Mouse (Mus musculus) midbrain, embryonic 12.5 days (tissue): ENCODE data around the gene Sorbs2. TPM values are rescaled to one million over a fixed set of nuclear protein-coding genes. Genes with fewer than 3 reads are reported as not detected.

Experiments used
- ATAC-seq: fragments of 200-750 bp; cut with Nextera tagmentation; 2 replicates; pipeline ENCODE4 v1.8.0; 2017; ENCODE audit warnings: low read depth, moderate TSS enrichment, moderate library complexity; ENCODE audit not compliant: low FRiP score
- H3K27ac ChIP-seq: fragments of 300-500 bp; sonication (generic); replicated peaks from 2 replicates; pipeline ENCODE4 v1.5.1; 2016; ENCODE audit warnings: mild to moderate bottlenecking
- H3K27me3 ChIP-seq: fragments of 300-500 bp; sonication (generic); 2 replicates; pipeline ENCODE4 v1.6.1; 2016; ENCODE audit warnings: mild to moderate bottlenecking
- H3K36me3 ChIP-seq: fragments of 300-500 bp; sonication (generic); 2 replicates; pipeline ENCODE4 v1.6.1; 2016
- H3K4me1 ChIP-seq: fragments of 300-500 bp; sonication (generic); 2 replicates; pipeline ENCODE4 v1.6.1; 2016
- H3K4me2 ChIP-seq: fragments of 300-500 bp; sonication (generic); replicated peaks from 2 replicates; pipeline ENCODE4 v1.6.1; 2016; ENCODE audit warnings: mild to moderate bottlenecking, moderate library complexity
- H3K4me3 ChIP-seq: fragments of 300-500 bp; sonication (generic); 2 replicates; pipeline ENCODE4 v1.5.1; 2016; ENCODE audit warnings: mild to moderate bottlenecking
- H3K9ac ChIP-seq: fragments of 300-500 bp; sonication (generic); replicated peaks from 2 replicates; pipeline ENCODE4 v1.6.1; 2016; ENCODE audit warnings: mild to moderate bottlenecking, moderate library complexity
- H3K9me3 ChIP-seq: fragments of 300-500 bp; sonication (generic); 2 replicates; pipeline ENCODE4 v1.6.1; 2016; ENCODE audit warnings: mild to moderate bottlenecking
- WGBS: fragments of 180-500 bp; shearing (Covaris S2); methylation state at CpG from one replicate; pipeline ENCODE4 v1.1.7; 2016; 5-methylcytosine and 5-hydroxymethylcytosine counted together
- polyA plus RNA-seq: library from polyadenylated mRNA; unstranded; fragments of >200 nt; fragmentation: Nextera tagmentation; extraction: Ambion mirVana; gene quantifications from 2 replicates; pipeline ENCODE4 v1.2.1, GENCODE M21; 2016

Gene Sorbs2
- polyA plus RNA-seq, 1 experiment from 2014 or later, result 83.2 TPM

- H3K4me3 ChIP-seq, result no peak overlapping the region
Measured at GRCm38 (mm10) chr8:45527708-45528107, 20.1 kb downstream of the Sorbs2 start.

GRCm38 (mm10) chr8:45528890-45529289 is 21.3 kb downstream of the Sorbs2 start:
- no peak for ATAC-seq
- 79% methylated on average over 2 of the region's 2 CpGs for WGBS
- Histone ChIP-seq H3K4me1 (no peaks in the 10 kb centered on the region), H3K4me2 (no peak overlapping the region), H3K4me3 (no peak overlapping the region), H3K9me3 (no peaks in the 10 kb centered on the region), H3K27ac (no peak overlapping the region), H3K9ac (no peak overlapping the region), H3K36me3 (no peaks in the 10 kb centered on the region), H3K27me3 (no peaks in the 10 kb centered on the region; the same call in 1 of the 2 replicates)

More at GRCm38 (mm10) chr8:45527708-45528107, 20.1 kb downstream of the Sorbs2 start:
- H3K9me3 ChIP-seq, result no peaks in the 10 kb centered on the region
- no peak overlapping the region for H3K9ac ChIP-seq
- H3K4me1 ChIP-seq, result no peaks in the 10 kb centered on the region
- WGBS, result 75% methylated on average over 2 of the region's 2 CpGs
- H3K27me3 ChIP-seq, result no peaks in the 10 kb centered on the region; the same call in 1 of the 2 replicates
- H3K27ac ChIP-seq, result no peak overlapping the region
- no peaks in the 10 kb centered on the region for H3K36me3 ChIP-seq
- no peak overlapping the region for H3K4me2 ChIP-seq
- no peak for ATAC-seq

- H3K27ac ChIP-seq, result no peak overlapping the region
- H3K9me3 ChIP-seq, result no peaks in the 10 kb centered on the region
- WGBS, result 86% methylated on average over 9 of the region's 9 CpGs
- no peak overlapping the region for H3K9ac ChIP-seq
- H3K4me3 ChIP-seq, result no peak overlapping the region
- no peak overlapping the region for H3K4me2 ChIP-seq
- H3K27me3 ChIP-seq, result no peaks in the 10 kb centered on the region
- H3K4me1 ChIP-seq, result peaks cover 10% of the 10 kb centered on the region
- no peaks in the 10 kb centered on the region for H3K36me3 ChIP-seq
- ATAC-seq, result no peak
Measured at GRCm38 (mm10) chr8:45536578-45536977, 29.0 kb downstream of the Sorbs2 start.

GRCm38 (mm10) chr8:45540513-45540912 is 32.9 kb downstream of the Sorbs2 start:
- Histone ChIP-seq H3K27ac (no peak overlapping the region), H3K4me2 (no peak overlapping the region), H3K36me3 (no peaks in the 10 kb centered on the region)

GRCm38 (mm10) chr8:45552175-45552574 is 44.6 kb downstream of the Sorbs2 start:
- Histone ChIP-seq H3K9me3 (no peaks in the 10 kb centered on the region), H3K4me2 (no peak overlapping the region), H3K27me3 (no peaks in the 10 kb centered on the region), H3K27ac (no peak overlapping the region), H3K9ac (no peak overlapping the region), H3K36me3 (no peaks in the 10 kb centered on the region), H3K4me3 (no peak overlapping the region), H3K4me1 (no peaks in the 10 kb centered on the region)
- WGBS, result 94% methylated on average over 3 of the region's 3 CpGs
- ATAC-seq, result no peak

More at GRCm38 (mm10) chr8:45540513-45540912, 32.9 kb downstream of the Sorbs2 start:
- Histone ChIP-seq H3K9me3 (no peaks in the 10 kb centered on the region), H3K4me3 (no peak overlapping the region), H3K9ac (no peak overlapping the region), H3K27me3 (no peaks in the 10 kb centered on the region), H3K4me1 (peaks cover 9% of the 10 kb centered on the region)
- WGBS, result 66% methylated on average over 5 of the region's 5 CpGs
- no peak for ATAC-seq

- no peak overlapping the region for H3K27ac ChIP-seq
- peaks cover 13% of the 10 kb centered on the region for H3K4me1 ChIP-seq
- no peaks in the 10 kb centered on the region for H3K27me3 ChIP-seq
- no peak overlapping the region for H3K4me2 ChIP-seq
- 59% methylated on average over 4 of the region's 4 CpGs for WGBS
- H3K36me3 ChIP-seq, result no peaks in the 10 kb centered on the region
- ATAC-seq, result no peak
- H3K9me3 ChIP-seq, result no peaks in the 10 kb centered on the region
- H3K4me3 ChIP-seq, result no peak overlapping the region
- no peak overlapping the region for H3K9ac ChIP-seq
Measured at GRCm38 (mm10) chr8:45554627-45555026, 47.0 kb downstream of the Sorbs2 start.

GRCm38 (mm10) chr8:45557936-45558335 is 50.3 kb downstream of the Sorbs2 start:
- Histone ChIP-seq H3K36me3 (no peaks in the 10 kb centered on the region), H3K9ac (no peak overlapping the region), H3K27me3 (no peaks in the 10 kb centered on the region), H3K27ac (peak overlapping the region; percentile 69), H3K4me3 (no peak overlapping the region), H3K4me2 (no peak overlapping the region), H3K9me3 (no peaks in the 10 kb centered on the region), H3K4me1 (peaks cover 20% of the 10 kb centered on the region)
- ATAC-seq, result peak; percentile 91
- WGBS, result 20% methylated on average over 3 of the region's 3 CpGs

GRCm38 (mm10) chr8:45558426-45558825 is 50.8 kb downstream of the Sorbs2 start:
- no peak for ATAC-seq
- Histone ChIP-seq H3K9me3 (no peaks in the 10 kb centered on the region), H3K4me3 (no peak overlapping the region), H3K4me2 (no peak overlapping the region), H3K36me3 (no peaks in the 10 kb centered on the region), H3K4me1 (peaks cover 20% of the 10 kb centered on the region), H3K27ac (peak overlapping the region; percentile 25; the same call in 1 of the 2 replicates), H3K9ac (no peak overlapping the region), H3K27me3 (no peaks in the 10 kb centered on the region)
- 85% methylated on average over 5 of the region's 5 CpGs for WGBS

- H3K4me1 ChIP-seq, result peaks cover 20% of the 10 kb centered on the region
- no peaks in the 10 kb centered on the region for H3K36me3 ChIP-seq
- no peak overlapping the region for H3K4me3 ChIP-seq
- H3K9me3 ChIP-seq, result no peaks in the 10 kb centered on the region
- H3K27me3 ChIP-seq, result no peaks in the 10 kb centered on the region
- no peak overlapping the region for H3K27ac ChIP-seq
- no peak overlapping the region for H3K9ac ChIP-seq
- no peak for ATAC-seq
- H3K4me2 ChIP-seq, result no peak overlapping the region
- 84% methylated on average over 6 of the region's 6 CpGs for WGBS
Measured at GRCm38 (mm10) chr8:45559176-45559820, 51.7 kb downstream of the Sorbs2 start.

GRCm38 (mm10) chr8:45565189-45565588 is 57.6 kb downstream of the Sorbs2 start:
- WGBS, result 85% methylated on average over 1 of the region's 1 CpGs
- Histone ChIP-seq H3K9ac (no peak overlapping the region), H3K4me1 (peaks cover 8% of the 10 kb centered on the region; the same call in 1 of the 2 replicates), H3K27ac (no peak overlapping the region), H3K4me3 (no peak overlapping the region), H3K9me3 (peaks cover 10% of the 10 kb centered on the region; the same call in 1 of the 2 replicates), H3K36me3 (peaks cover 10% of the 10 kb centered on the region; the same call in 1 of the 2 replicates), H3K4me2 (no peak overlapping the region), H3K27me3 (no peaks in the 10 kb centered on the region)
- no peak for ATAC-seq

- Histone ChIP-seq H3K4me2 (no peak overlapping the region), H3K4me3 (no peak overlapping the region), H3K9ac (no peak overlapping the region), H3K36me3 (peaks cover 10% of the 10 kb centered on the region; the same call in 1 of the 2 replicates), H3K27me3 (no peaks in the 10 kb centered on the region), H3K27ac (no peak overlapping the region), H3K9me3 (peaks cover 7% of the 10 kb centered on the region; the same call in 1 of the 2 replicates), H3K4me1 (peaks cover 5% of the 10 kb centered on the region; the same call in 1 of the 2 replicates)
- ATAC-seq, result no peak
- 88% methylated on average over 4 of the region's 4 CpGs for WGBS
Measured at GRCm38 (mm10) chr8:45570117-45570516, 62.5 kb downstream of the Sorbs2 start.

GRCm38 (mm10) chr8:45579714-45580543 is 72.3 kb downstream of the Sorbs2 start:
- no peak overlapping the region for H3K4me3 ChIP-seq
- no peaks in the 10 kb centered on the region for H3K36me3 ChIP-seq
- no peaks in the 10 kb centered on the region for H3K4me1 ChIP-seq
- no peak overlapping the region for H3K9ac ChIP-seq
- H3K27ac ChIP-seq, result no peak overlapping the region
- no peaks in the 10 kb centered on the region for H3K9me3 ChIP-seq
- no peak overlapping the region for H3K4me2 ChIP-seq
- 83% methylated on average over 7 of the region's 7 CpGs for WGBS
- no peaks in the 10 kb centered on the region for H3K27me3 ChIP-seq
- no peak for ATAC-seq
